ENCODE assay signal across 22 mouse cellular contexts in genomic region chr3:129821736-129822135, GRCm38 (mm10). TPM values are rescaled to one million over a fixed set of nuclear protein-coding genes. Genes with fewer than 3 reads are reported as not detected.
"Had no signal": no experiment of that assay in that cellular context is flagged by ENCODE, and none has a peak within 500 bp of the region (broad histone marks: within the 10 kb centered on the region; RNA-seq: fewer than 3 reads in every experiment).

No protein-coding gene starts in this region.

- H3K9me3 ChIP-seq: limb, embryonic 15.5 days; liver, embryonic 13.5 days; midbrain, embryonic 15.5 days; neural tube, embryonic 15.5 days had no signal

- H3K27me3 ChIP-seq: limb, embryonic 15.5 days; liver, embryonic 13.5 days; midbrain, embryonic 15.5 days; neural tube, embryonic 15.5 days had no signal

- H3K4me3 ChIP-seq: limb, embryonic 15.5 days; liver, embryonic 13.5 days; midbrain, embryonic 15.5 days; neural tube, embryonic 15.5 days had no signal

- H3K4me1 ChIP-seq: limb, embryonic 15.5 days; liver, embryonic 13.5 days; midbrain, embryonic 15.5 days; neural tube, embryonic 15.5 days had no signal

- DNase-seq: kidney, adult 11 months; kidney, postnatal 25 days; layer of hippocampus, adult 9-11 months; layer of hippocampus, postnatal 36 days; liver, embryonic 13.5 days; liver, postnatal 0 days; lung, postnatal 36 days; right cerebral cortex, postnatal 4 days; spleen, adult 18-20 months; thymus, adult 18-20 months; thymus, postnatal 14 days had no signal

- H3K4me2 ChIP-seq: limb, embryonic 15.5 days; liver, embryonic 13.5 days; midbrain, embryonic 15.5 days; neural tube, embryonic 15.5 days had no signal

- H3K9ac ChIP-seq: limb, embryonic 15.5 days; liver, embryonic 13.5 days; liver, postnatal 0 days; midbrain, embryonic 15.5 days; neural tube, embryonic 15.5 days had no signal

- H3K27ac ChIP-seq: limb, embryonic 15.5 days; liver, embryonic 13.5 days; midbrain, embryonic 15.5 days; neural tube, embryonic 15.5 days had no signal

- ATAC-seq: liver, postnatal 0 days; midbrain, embryonic 15.5 days had no signal

RNA-seq across cellular contexts. Expression of gene Rrh, which starts 0.7 kb away (rescaled TPM):
- polyA plus RNA-seq: kidney, embryonic 14.5 days; limb, embryonic 11.5 days; liver, postnatal 0 days; lung, embryonic 16.5 days; neural tube, embryonic 11.5 days; neural tube, embryonic 15.5 days; stomach, embryonic 14.5 days had no signal

RNA-seq across cellular contexts. Expression of gene Cfi, which starts 13.9 kb away (rescaled TPM):
- total RNA-seq: layer of hippocampus, adult 18-20 months; layer of hippocampus, postnatal 36 days; left cerebral cortex, postnatal 25 days; megakaryocyte progenitor cell, adult 5-6 weeks had no signal
- polyA plus RNA-seq: neural tube, embryonic 11.5 days had no signal

RNA-seq across cellular contexts. Expression of gene Lrit3, which starts 17.9 kb away (rescaled TPM):
- total RNA-seq: layer of hippocampus, adult 18-20 months; layer of hippocampus, postnatal 36 days; megakaryocyte progenitor cell, adult 5-6 weeks had no signal
- polyA plus RNA-seq: kidney, embryonic 14.5 days; limb, embryonic 11.5 days; limb, embryonic 15.5 days; liver, embryonic 13.5 days; liver, postnatal 0 days; lung, embryonic 16.5 days; midbrain, embryonic 15.5 days; neural tube, embryonic 11.5 days; neural tube, embryonic 15.5 days had no signal
